Mouse (Mus musculus) midbrain, postnatal 0 days (tissue): ENCODE results near the gene Cyp39a1. TPM values are rescaled to one million over a fixed set of nuclear protein-coding genes. Genes with fewer than 3 reads are reported as not detected.

Experiments used
- ATAC-seq: fragments of 200-750 bp; cut with Nextera tagmentation; 2 replicates; pipeline ENCODE4 v1.8.0; 2017; ENCODE audit warnings: moderate number of reproducible peaks, mild to moderate bottlenecking, moderate TSS enrichment, moderate library complexity; ENCODE audit not compliant: low FRiP score
- DNase-seq: peaks from one replicate; pipeline ENCODE4 v3.0.0-alpha.2; 2015; ENCODE audit warnings: low spot score
- H3K27ac ChIP-seq: fragments of 300-500 bp; sonication (generic); 2 replicates; pipeline ENCODE4 v1.5.1; 2014; ENCODE audit warnings: low read depth, mild to moderate bottlenecking, low read length, mixed read lengths
- H3K27me3 ChIP-seq: fragments of 300-500 bp; sonication (generic); 2 replicates; pipeline ENCODE4 v1.6.1; 2014; ENCODE audit warnings: low read length, control low read depth, mixed read lengths; ENCODE audit not compliant: insufficient read depth
- H3K36me3 ChIP-seq: fragments of 300-500 bp; sonication (generic); 2 replicates; pipeline ENCODE4 v1.6.1; 2014; ENCODE audit warnings: low read length, control low read depth, mixed read lengths; ENCODE audit not compliant: insufficient read depth
- H3K4me1 ChIP-seq: fragments of 300-500 bp; sonication (generic); 2 replicates; pipeline ENCODE4 v1.6.1; 2014; ENCODE audit warnings: mild to moderate bottlenecking, control low read depth, antibody characterized with exemption, low read length, mixed read lengths; ENCODE audit not compliant: insufficient read depth
- H3K4me2 ChIP-seq: fragments of 300-500 bp; sonication (generic); 2 replicates; pipeline ENCODE4 v1.6.1; 2014; ENCODE audit warnings: low read depth, mild to moderate bottlenecking, low read length, mixed read lengths; ENCODE audit not compliant: poor library complexity, severe bottlenecking
- H3K4me3 ChIP-seq: fragments of 300-500 bp; sonication (generic); 2 replicates; pipeline ENCODE4 v1.5.1; 2014; ENCODE audit warnings: low read depth, mild to moderate bottlenecking, low read length, moderate library complexity
- H3K9ac ChIP-seq: fragments of 300-500 bp; sonication (generic); replicated peaks from 2 replicates; pipeline ENCODE4 v1.6.1; 2014; ENCODE audit warnings: mild to moderate bottlenecking, low read length, moderate library complexity, mixed read lengths; ENCODE audit not compliant: poor library complexity, severe bottlenecking
- H3K9me3 ChIP-seq: fragments of 300-500 bp; sonication (generic); 2 replicates; pipeline ENCODE4 v1.6.1; 2016; ENCODE audit warnings: low read length, control low read depth
- CTCF ChIP-seq: IDR thresholded peaks from 2 replicates; pipeline ENCODE4 v1.5.1; 2016; ENCODE audit warnings: antibody characterized with exemption, mild to moderate bottlenecking
- WGBS: fragments of 180-500 bp; shearing (Covaris S2); extraction: QIAGEN DNeasy Blood & Tissue Kit; methylation state at CpG from one replicate; pipeline ENCODE4 v1.1.7; 2014; 5-methylcytosine and 5-hydroxymethylcytosine counted together
- polyA plus RNA-seq: library from polyadenylated mRNA; unstranded; fragments of >200 nt; fragmentation: Nextera tagmentation; extraction: Ambion mirVana; gene quantifications from 2 replicates; pipeline ENCODE4 v1.2.1, GENCODE M21; 2015
- total RNA-seq: library from RNA; depleted of rRNA; stranded (reverse); fragments of >200 nt; gene quantifications from 2 replicates; pipeline ENCODE4 v1.2.3, GENCODE M21; 2014

The Cyp39a1 gene
- total and polyA plus RNA-seq, 2 experiments from 2014 or later: 1.3 to 5.6 TPM

DNA sequence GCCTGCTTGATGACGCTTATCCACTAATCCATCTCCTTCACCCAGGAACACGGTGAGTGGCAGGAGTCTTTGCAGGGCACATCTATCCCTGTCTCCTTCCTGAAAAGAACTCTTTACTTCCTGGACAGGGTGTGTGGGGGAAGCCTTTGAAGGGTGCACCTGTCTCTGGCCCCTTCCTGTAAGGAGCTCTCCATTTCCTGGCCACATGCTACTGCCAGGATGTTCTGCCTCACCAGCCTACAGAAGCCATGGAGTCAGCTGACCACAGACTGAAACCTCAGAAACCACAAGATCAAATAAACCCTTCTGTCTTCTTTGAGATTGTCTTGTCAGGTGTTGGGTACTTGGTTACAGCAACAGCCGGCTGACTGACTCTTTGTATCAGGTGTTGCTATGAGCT is 22.1 kb upstream of the Cyp39a1 start:
- no peak for DNase-seq
- ATAC-seq: no peak
- Histone ChIP-seq H3K9me3 (no peaks in the 10 kb centered on the region), H3K4me2 (no peak overlapping the region), H3K36me3 (peaks cover 29% of the 10 kb centered on the region), H3K4me3 (no peak overlapping the region), H3K27me3 (no peaks in the 10 kb centered on the region), H3K9ac (no peak overlapping the region), H3K4me1 (no peaks in the 10 kb centered on the region), H3K27ac (no peak overlapping the region)
- no peak for TF ChIP-seq CTCF
- WGBS: 89% methylated on average over 3 of the region's 3 CpGs

- Histone ChIP-seq H3K9me3 (no peaks in the 10 kb centered on the region), H3K9ac (no peak overlapping the region), H3K4me2 (no peak overlapping the region), H3K4me1 (no peaks in the 10 kb centered on the region), H3K27ac (no peak overlapping the region), H3K27me3 (no peaks in the 10 kb centered on the region), H3K4me3 (no peak overlapping the region), H3K36me3 (peaks cover 42% of the 10 kb centered on the region)
- TF ChIP-seq CTCF: no peak
- ATAC-seq: no peak
- DNase-seq: no peak
- WGBS: 50% methylated on average over 5 of the region's 5 CpGs
These were observed 20.3 kb upstream of the Cyp39a1 start for GRCm38 (mm10) chr17:43646925-43647324.

GRCm38 (mm10) chr17:43649641-43650436 is 17.4 kb upstream of the Cyp39a1 start:
- no peak overlapping the region for H3K27ac ChIP-seq
- H3K27me3 ChIP-seq: no peaks in the 10 kb centered on the region
- 75% methylated on average over 10 of the region's 10 CpGs for WGBS
- peaks cover 36% of the 10 kb centered on the region for H3K36me3 ChIP-seq
- ATAC-seq (no peak), DNase-seq (no peak)
- no peaks in the 10 kb centered on the region for H3K9me3 ChIP-seq
- H3K4me2 ChIP-seq: no peak overlapping the region
- H3K4me1 ChIP-seq: no peaks in the 10 kb centered on the region
- H3K9ac ChIP-seq: no peak overlapping the region
- peak; percentile 67 for TF ChIP-seq CTCF
- no peak overlapping the region for H3K4me3 ChIP-seq

DNA sequence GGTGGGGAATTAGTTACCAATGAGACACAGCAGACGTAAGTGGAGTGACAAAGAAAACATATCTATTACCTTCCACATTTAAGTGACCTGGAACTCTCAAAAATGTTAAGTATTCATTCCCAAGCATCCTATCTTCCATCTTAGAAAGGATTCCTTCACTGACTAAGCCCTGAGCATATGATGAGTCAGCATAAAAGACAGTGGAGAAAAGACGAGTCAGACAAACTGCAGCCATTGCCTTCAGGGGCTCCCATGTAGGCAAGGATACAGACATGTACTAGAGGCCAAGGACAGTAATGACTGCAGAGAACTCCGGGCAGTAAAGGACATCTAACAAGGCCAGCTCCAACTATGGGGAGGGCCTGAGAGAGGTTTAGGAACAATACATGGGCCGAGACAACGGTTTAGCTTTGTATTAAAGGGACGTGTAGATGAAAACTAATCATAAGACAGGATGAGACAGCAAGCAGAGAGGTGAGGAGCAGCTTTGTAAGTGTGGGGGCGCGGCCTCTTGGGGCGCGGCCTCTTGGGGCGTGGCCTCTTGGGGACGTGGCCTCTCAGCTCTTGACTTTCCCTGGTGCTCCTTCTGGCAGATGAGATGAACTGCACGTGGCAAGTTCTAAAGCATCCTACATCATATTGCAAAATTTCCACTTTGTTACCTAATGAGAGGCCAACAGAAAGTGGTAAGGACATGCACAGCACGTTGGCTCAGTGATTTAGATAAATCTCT is 15.7 kb upstream of the Cyp39a1 start:
- Histone ChIP-seq H3K9me3 (no peaks in the 10 kb centered on the region), H3K36me3 (peaks cover 28% of the 10 kb centered on the region), H3K27me3 (no peaks in the 10 kb centered on the region), H3K4me3 (no peak overlapping the region), H3K27ac (no peak overlapping the region), H3K4me1 (no peaks in the 10 kb centered on the region), H3K9ac (no peak overlapping the region), H3K4me2 (no peak overlapping the region)
- 72% methylated on average over 14 of the region's 14 CpGs for WGBS
- DNase-seq: no peak
- TF ChIP-seq CTCF: no peak
- ATAC-seq: no peak

- WGBS: under 1% methylated on average over 31 of the region's 41 CpGs
- no peaks in the 10 kb centered on the region for H3K9me3 ChIP-seq
- no peaks in the 10 kb centered on the region for H3K4me1 ChIP-seq
- peak within 1 kb of the TSS; percentile 91 for H3K4me3 ChIP-seq
- no peaks in the 10 kb centered on the region for H3K27me3 ChIP-seq
- peak within 1 kb of the TSS; percentile 79 for H3K27ac ChIP-seq
- ATAC-seq (peak; percentile 94), DNase-seq (peak; percentile 97)
- peak within 1 kb of the TSS; percentile 90 for H3K9ac ChIP-seq
- H3K36me3 ChIP-seq: peaks cover 2% of the 10 kb centered on the region; the same call in 1 of the 2 replicates
- H3K4me2 ChIP-seq: peak within 1 kb of the TSS; percentile 82
- no peak for TF ChIP-seq CTCF
These were observed 492 bp upstream of the Cyp39a1 start, which contains the start of gene Slc25a27 for GRCm38 (mm10) chr17:43666576-43667289. TSS of gene Slc25a27 (minus strand) at chr17:43667214.
